Mouse (Mus musculus): ENCODE measurements around the gene Fyn. TPM values are rescaled to one million over a fixed set of nuclear protein-coding genes. Genes with fewer than 3 reads are reported as not detected.
A peak's percentile ranks its signal among the peaks of the same experiment; 100 is the strongest.

The Fyn gene
- total RNA-seq (2015) (5.1 and 5.9 TPM in 2 replicates), total RNA-seq (2017) (7.7 and 10.1 TPM in 2 replicates)

GRCm38 (mm10) chr10:39368572-39369135 is at the start of gene Fyn:
Gene Fyn (plus strand): TSS chr10:39368855.
- ATAC-seq (replicated peaks; ENCODE audit: poor library complexity) = no peak

- ATAC-seq (replicated peaks; ENCODE audit: poor library complexity) = peak; percentile 57
Measured at GRCm38 (mm10) chr10:39320798-39321622, 47.6 kb upstream of the Fyn start.

- no peak for ATAC-seq (replicated peaks; ENCODE audit: poor library complexity)
Measured at GRCm38 (mm10) chr10:39321623-39321985, 47.1 kb upstream of the Fyn start.

GRCm38 (mm10) chr10:39322143-39322542 is 46.5 kb upstream of the Fyn start:
- no peak for ATAC-seq (replicated peaks; ENCODE audit: poor library complexity)

- peak; percentile 87 for ATAC-seq (replicated peaks; ENCODE audit: poor library complexity)
Measured at GRCm38 (mm10) chr10:39324291-39324690, 44.4 kb upstream of the Fyn start.

GRCm38 (mm10) chr10:39328661-39329060 is 40.0 kb upstream of the Fyn start:
- ATAC-seq (replicated peaks; ENCODE audit: poor library complexity) = no peak

GRCm38 (mm10) chr10:39334320-39334719 is 34.3 kb upstream of the Fyn start:
- no peak for ATAC-seq (replicated peaks; ENCODE audit: poor library complexity)

- ATAC-seq (replicated peaks; ENCODE audit: poor library complexity) = no peak
Measured at GRCm38 (mm10) chr10:39335880-39336279, 32.8 kb upstream of the Fyn start.

- no peak for ATAC-seq (replicated peaks; ENCODE audit: poor library complexity)
Measured at GRCm38 (mm10) chr10:39339189-39339968, 29.3 kb upstream of the Fyn start.

GRCm38 (mm10) chr10:39339969-39340236 is 28.8 kb upstream of the Fyn start:
- 0 out of 2 replicates have a peak, but pooled peaks have one; percentile 3 for ATAC-seq (replicated peaks; ENCODE audit: poor library complexity)

GRCm38 (mm10) chr10:39343551-39343950 is 25.1 kb upstream of the Fyn start:
- ATAC-seq (replicated peaks; ENCODE audit: poor library complexity) = 0 out of 2 replicates have a peak, but pooled peaks have one; percentile 17

GRCm38 (mm10) chr10:39345921-39346320 is 22.7 kb upstream of the Fyn start:
- no peak for ATAC-seq (replicated peaks; ENCODE audit: poor library complexity)

- ATAC-seq (replicated peaks; ENCODE audit: poor library complexity) = no peak
Measured at GRCm38 (mm10) chr10:39349781-39350364, 18.8 kb upstream of the Fyn start.

GRCm38 (mm10) chr10:39364196-39364595 is 4.5 kb upstream of the Fyn start:
- ATAC-seq (replicated peaks; ENCODE audit: poor library complexity) = no peak

- peak; percentile 96 for ATAC-seq (replicated peaks; ENCODE audit: poor library complexity)
Measured at GRCm38 (mm10) chr10:39369502-39369931, 862 bp downstream of the Fyn start.

- ATAC-seq (replicated peaks; ENCODE audit: poor library complexity) = peak; percentile 7
Measured at GRCm38 (mm10) chr10:39369977-39370785, 1.5 kb downstream of the Fyn start.

- peak; percentile 46 for ATAC-seq (replicated peaks; ENCODE audit: poor library complexity)
Measured at GRCm38 (mm10) chr10:39370786-39371221, 2.1 kb downstream of the Fyn start.

GRCm38 (mm10) chr10:39371467-39371866 is 2.8 kb downstream of the Fyn start:
- no peak for ATAC-seq (replicated peaks; ENCODE audit: poor library complexity)

- ATAC-seq (replicated peaks; ENCODE audit: poor library complexity) = no peak
Measured at GRCm38 (mm10) chr10:39371991-39372390, 3.3 kb downstream of the Fyn start.

- no peak for ATAC-seq (replicated peaks; ENCODE audit: poor library complexity)
Measured at GRCm38 (mm10) chr10:39376676-39377075, 8.0 kb downstream of the Fyn start.
